Mouse (Mus musculus) megakaryocyte, embryonic 14.5 days (primary cell): ENCODE data around the gene Mybpc2.

Source experiments
- FLI1 ChIP-seq: IDR thresholded peaks from 2 replicates; pipeline ENCODE4 v1.6.1; 2012; ENCODE audit warnings: low read length, inconsistent platforms, mixed read lengths
- GATA1 ChIP-seq: IDR thresholded peaks from 3 replicates; pipeline ENCODE4 v1.6.1; 2012; ENCODE audit warnings: mixed read lengths, low read length, inconsistent platforms, borderline replicate concordance

- TF ChIP-seq GATA1 (no peak), FLI1 (no peak)
These were observed 33.2 kb upstream of the Mybpc2 start for GRCm38 (mm10) chr7:44557629-44558028.
